Mouse (Mus musculus) Patski (cell line): Measurements from ENCODE around the gene Bdp1. TPM values are rescaled to one million over a fixed set of nuclear protein-coding genes. Genes with fewer than 3 reads are reported as not detected.
A peak's percentile ranks its signal among the peaks of the same experiment; 100 is the strongest.

ENCODE experiments used
- ATAC-seq: fragments of 100-300 bp; one replicate; pipeline ENCODE4 v1.8.0; 2021
- CTCF ChIA-PET: fragments of 350-600 bp; sonication (Branson Sonifier 250); formaldehyde crosslinking; loops from one replicate; lab custom pipeline; 2022; ENCODE audit warnings: inconsistent platforms; lab: Charles Lee
- POLR2A ChIA-PET: fragments of 350-600 bp; sonication (Branson Sonifier 250); formaldehyde crosslinking; loops from one replicate; lab custom pipeline; 2022; ENCODE audit warnings: antibody characterized with exemption, inconsistent platforms; lab: Charles Lee
- DNase-seq: peaks from one replicate; pipeline ENCODE4 v3.0.0-alpha.2; 2011; ENCODE audit warnings: low read depth, low spot score
- H3K27me3 ChIP-seq: fragments of 371-371 bp; one replicate; pipeline ENCODE4 v1.5.1; 2021
- CTCF ChIP-seq: fragments of 100-300 bp; IDR thresholded peaks from one replicate; pipeline ENCODE4 v1.5.1; 2021
- in situ Hi-C: fragments of 300-500 bp; cut with MboI; formaldehyde crosslinking; loops from 3 replicates; pipeline ENCODE4 v1.11.1; 2018; ENCODE audit warnings: low pct_unique_long_range_greater_than_20kb, mixed read lengths
- polyA plus RNA-seq: library from polyadenylated mRNA; unstranded; gene quantifications from one replicate; pipeline ENCODE4 v1.2.3, GENCODE M21; 2021

The Bdp1 gene
- polyA plus RNA-seq, 1 experiment from 2014 or later = 17.8 TPM

- TF ChIP-seq CTCF = peak; percentile 92
- ChIA-PET POLR2A (interaction anchor here (0.6 to 0.7 kb wide), 2 partner anchors 14 to 100 kb away, joined by 3 read pairs; partner anchors contain the start of gene Mccc2), CTCF (interaction anchor here (0.6 to 2.6 kb wide), 9 partner anchors 9 to 143 kb away, joined by 3 to 19 read pairs (median 3); partner anchors contain the start of gene Mccc2)
- no peaks in the 10 kb centered on the region for H3K27me3 ChIP-seq
- peak; percentile 54 for DNase-seq
- in situ Hi-C loops = no loop called here
- ATAC-seq = peak; percentile 84
These were observed 102.1 kb downstream of the Bdp1 start for GRCm38 (mm10) chr13:100001790-100002196.

GRCm38 (mm10) chr13:99999078-99999477, 104.8 kb downstream of the Bdp1 start:
- ATAC-seq = no peak
- H3K27me3 ChIP-seq = no peaks in the 10 kb centered on the region
- TF ChIP-seq CTCF = no peak
- ChIA-PET POLR2A (interaction anchor here (0.6 kb wide), 1 partner anchor 46 kb away, joined by 6 read pairs; no protein-coding TSS in a partner anchor), CTCF (no interaction called here)
- in situ Hi-C loops = no loop called here
- DNase-seq = no peak

DNA sequence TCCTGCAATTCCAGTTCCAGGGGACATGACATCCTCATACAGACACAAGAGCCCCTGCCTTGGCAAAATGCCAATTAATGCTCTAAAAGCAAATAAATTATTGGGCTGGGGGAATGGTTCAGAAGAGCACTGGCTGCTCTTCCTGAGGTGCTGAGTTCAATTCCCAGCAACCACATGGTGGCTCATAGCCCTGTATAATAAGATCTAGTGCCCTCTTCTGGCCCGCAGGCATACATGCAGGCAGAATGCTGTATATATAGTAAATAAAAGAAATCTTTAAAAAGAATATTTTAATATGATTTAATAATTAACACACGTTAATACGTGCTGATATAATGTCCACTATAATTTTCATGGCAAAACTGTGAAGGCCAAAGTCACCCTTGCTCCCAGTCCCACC, 105.8 kb downstream of the Bdp1 start:
- no peak for ATAC-seq
- ChIA-PET POLR2A (no interaction called here), CTCF (no interaction called here)
- H3K27me3 ChIP-seq = no peaks in the 10 kb centered on the region
- peak; percentile 67 for TF ChIP-seq CTCF
- DNase-seq = no peak
- in situ Hi-C loops = no loop called here

DNA sequence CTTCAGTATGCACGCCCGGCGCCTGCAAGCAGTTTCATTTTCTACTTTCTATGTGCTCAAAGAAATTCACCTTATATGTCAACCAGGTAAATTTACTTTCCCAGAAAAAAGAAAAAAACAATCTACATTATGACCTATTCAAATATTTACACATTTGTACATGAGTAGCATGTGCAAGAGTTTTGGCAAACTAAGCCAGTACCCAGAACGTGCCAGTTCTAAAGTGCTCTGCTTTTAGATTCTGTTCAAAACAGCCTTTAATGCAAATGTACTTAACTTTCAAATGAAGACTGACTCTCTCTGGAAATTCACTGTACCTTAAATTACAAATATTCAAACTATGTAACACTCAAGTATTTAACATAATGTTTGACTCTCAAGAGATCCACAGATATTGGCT, 114.3 kb downstream of the Bdp1 start:
- POLR2A ChIA-PET = no interaction called here
- TF ChIP-seq CTCF = no peak
- ATAC-seq (no peak), DNase-seq (no peak)
- in situ Hi-C loops = loop anchor here (10.0 kb wide), 1 partner anchor 135 kb away; no protein-coding TSS in a partner anchor
- CTCF ChIA-PET = no interaction called here
- no peaks in the 10 kb centered on the region for H3K27me3 ChIP-seq

DNA sequence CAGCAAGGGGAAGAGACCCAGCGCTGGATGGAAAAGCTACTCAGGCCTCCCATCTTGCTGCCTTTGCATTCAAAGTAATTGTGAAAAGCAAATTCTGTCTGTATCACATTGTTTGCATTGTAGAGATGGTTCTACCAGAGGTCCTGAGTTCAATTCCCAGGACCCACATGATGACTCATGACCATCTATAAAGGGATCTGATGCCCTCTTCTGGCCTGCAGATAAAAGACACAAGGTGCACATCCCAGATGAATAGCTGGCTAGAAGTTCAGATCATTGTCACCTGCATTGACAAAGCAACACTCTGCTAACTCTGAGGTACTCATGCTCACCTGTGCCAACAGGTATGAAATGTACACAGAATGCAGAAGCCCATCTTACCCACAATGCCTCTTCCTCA, 120.5 kb downstream of the Bdp1 start:
- no peak for ATAC-seq
- in situ Hi-C loops = loop anchor here (10.0 kb wide), 1 partner anchor 129 kb away; no protein-coding TSS in a partner anchor
- POLR2A ChIA-PET = no interaction called here
- CTCF ChIA-PET = interaction anchor here (1.6 kb wide), 1 partner anchor 124 kb away, joined by 5 read pairs; no protein-coding TSS in a partner anchor
- no peak for DNase-seq
- no peaks in the 10 kb centered on the region for H3K27me3 ChIP-seq
- TF ChIP-seq CTCF = peak; percentile 51

DNA sequence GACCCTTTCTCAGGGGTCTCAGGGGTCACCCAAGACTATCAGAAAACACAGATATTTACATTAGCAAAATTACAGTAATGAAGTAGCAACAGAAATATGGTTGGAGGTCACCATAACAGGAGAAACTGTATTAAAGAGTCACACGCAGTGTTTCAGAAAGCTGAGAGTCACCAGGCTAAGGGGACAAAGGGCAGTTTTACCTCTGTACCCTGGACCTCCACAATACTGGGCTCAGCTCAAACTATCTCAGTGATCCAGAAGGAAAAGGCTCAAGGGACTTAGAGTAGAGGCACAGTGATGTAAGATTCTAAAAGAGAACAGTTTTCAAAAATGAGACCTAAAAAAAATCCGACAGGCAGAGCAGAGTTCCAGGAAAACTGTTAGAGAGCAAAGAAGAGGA, 124.5 kb downstream of the Bdp1 start:
- ATAC-seq (no peak), DNase-seq (no peak)
- in situ Hi-C loops = no loop called here
- H3K27me3 ChIP-seq = no peaks in the 10 kb centered on the region
- POLR2A ChIA-PET = no interaction called here
- CTCF ChIA-PET = no interaction called here
- no peak for TF ChIP-seq CTCF

DNA sequence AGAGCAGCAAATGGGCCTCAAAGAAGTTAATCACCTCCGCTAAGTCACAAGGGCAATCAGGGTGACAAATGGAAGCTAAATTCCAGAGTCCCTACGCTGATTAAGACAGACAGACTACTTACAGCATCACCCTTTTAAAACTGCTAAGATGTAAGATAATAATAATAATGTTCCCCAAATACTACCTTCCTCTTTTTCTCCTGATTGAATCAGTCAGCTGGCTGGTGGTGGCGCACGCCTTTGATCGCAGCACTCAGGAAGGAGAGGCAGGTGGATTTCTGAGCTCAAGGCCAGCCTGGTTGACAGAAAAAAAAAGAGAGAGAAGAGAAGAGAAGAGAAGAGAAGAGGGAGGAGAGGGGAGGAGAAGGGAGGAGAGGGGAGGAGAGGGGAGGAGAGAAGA, 133.8 kb downstream of the Bdp1 start:
- CTCF ChIA-PET = interaction anchor here (0.9 to 1.6 kb wide), 2 partner anchors 11 to 111 kb away, joined by 3 to 6 read pairs; no protein-coding TSS in a partner anchor
- POLR2A ChIA-PET = no interaction called here

More for the DNA sequence above, 133.8 kb downstream of the Bdp1 start:
- in situ Hi-C loops = loop anchor here (25.0 kb wide), 1 partner anchor 608 kb away; no protein-coding TSS in a partner anchor
- no peak for ATAC-seq
- no peaks in the 10 kb centered on the region for H3K27me3 ChIP-seq
- no peak for TF ChIP-seq CTCF
- no peak for DNase-seq

Other genes starting within 250 kb of the Bdp1 start
- gene Cartpt, start 203.0 kb downstream of the Bdp1 start, polyA plus RNA-seq = not detected
- 55.0 TPM for gene Mccc2, start 88.4 kb downstream of the Bdp1 start, polyA plus RNA-seq
- gene Serf1, start 3.9 kb upstream of the Bdp1 start, polyA plus RNA-seq = 32.3 TPM
- 44.4 TPM for gene Smn1, start 20.8 kb upstream of the Bdp1 start, polyA plus RNA-seq
- 0.39 TPM for gene Naip2, start 98.0 kb upstream of the Bdp1 start, polyA plus RNA-seq
- gene Naip5, start 142.3 kb upstream of the Bdp1 start, polyA plus RNA-seq = 0.35 TPM
- gene Naip6, start 213.6 kb upstream of the Bdp1 start, polyA plus RNA-seq = 0.21 TPM